Mouse (Mus musculus) ES-Bruce4 (cell line): Measurements from ENCODE around the gene Spryd7. TPM values are rescaled to one million over a fixed set of nuclear protein-coding genes. Genes with fewer than 3 reads are reported as not detected.

Source experiments
- H3K27ac ChIP-seq: 2 replicates; pipeline ENCODE4 v1.5.1; 2012; ENCODE audit warnings: low read length, inconsistent platforms; ENCODE audit not compliant: insufficient read depth
- H3K27me3 ChIP-seq: 2 replicates; pipeline ENCODE4 v1.6.1; 2012; ENCODE audit warnings: mild to moderate bottlenecking, low read length, inconsistent platforms; ENCODE audit not compliant: control insufficient read depth, poor library complexity, insufficient read depth, severe bottlenecking
- H3K36me3 ChIP-seq: 2 replicates; pipeline ENCODE4 v1.6.1; 2012; ENCODE audit warnings: inconsistent platforms, mild to moderate bottlenecking, low read length, moderate library complexity; ENCODE audit not compliant: control insufficient read depth, poor library complexity, insufficient read depth, severe bottlenecking
- H3K4me1 ChIP-seq: one replicate; pipeline ENCODE4 v1.8.1; 2011; ENCODE audit warnings: low read length; ENCODE audit not compliant: control insufficient read depth, insufficient read depth
- H3K4me3 ChIP-seq: 2 replicates; pipeline ENCODE4 v1.5.1; 2011; ENCODE audit warnings: low read depth, mild to moderate bottlenecking, low read length
- H3K9ac ChIP-seq: 2 replicates; pipeline ENCODE4 v1.6.1; 2012; ENCODE audit warnings: low read depth, mild to moderate bottlenecking, inconsistent platforms; ENCODE audit not compliant: poor library complexity, severe bottlenecking
- H3K9me3 ChIP-seq: replicated peaks from 2 replicates; pipeline ENCODE4 v1.6.1; 2012; ENCODE audit warnings: mild to moderate bottlenecking, low read length, inconsistent platforms; ENCODE audit not compliant: control insufficient read depth, poor library complexity, insufficient read depth, severe bottlenecking
- CTCF ChIP-seq: IDR thresholded peaks from one replicate; pipeline ENCODE4 v1.8.1; 2011; ENCODE audit warnings: low read depth, low read length
- EP300 ChIP-seq: IDR thresholded peaks from 2 replicates; pipeline ENCODE4 v1.6.1; 2011; ENCODE audit warnings: low read depth, low read length; ENCODE audit not compliant: insufficient read depth
- POLR2A ChIP-seq: IDR thresholded peaks from one replicate; pipeline ENCODE4 v1.8.1; 2011; ENCODE audit warnings: low read length; ENCODE audit not compliant: insufficient read depth
- polyA plus RNA-seq: library from polyadenylated mRNA; stranded (reverse); fragments of >200 nt; gene quantifications from 2 replicates; pipeline ENCODE4 v1.2.4, GENCODE M21; 2011; ENCODE audit warnings: low read depth; ENCODE audit not compliant: missing spikeins, insufficient read depth, insufficient read length

Gene Spryd7
- polyA plus RNA-seq, 1 experiment = 17.7 TPM

- no peaks in the 10 kb centered on the region; the same call in 1 of the 2 replicates for H3K9me3 ChIP-seq
- no peak overlapping the region for H3K4me3 ChIP-seq
- H3K27ac ChIP-seq = no peak overlapping the region
- H3K36me3 ChIP-seq = no peaks in the 10 kb centered on the region
- no peaks in the 10 kb centered on the region for H3K4me1 ChIP-seq
- TF ChIP-seq EP300 (no peak), POLR2A (no peak), CTCF (no peak)
- H3K9ac ChIP-seq = no peak overlapping the region
- no peaks in the 10 kb centered on the region; the same call in 1 of the 2 replicates for H3K27me3 ChIP-seq
Measured at GRCm38 (mm10) chr14:61511494-61511893, 45.2 kb downstream of the Spryd7 start.

GRCm38 (mm10) chr14:61497716-61498490 lies 58.8 kb downstream of the Spryd7 start:
- no peaks in the 10 kb centered on the region for H3K4me1 ChIP-seq
- no peaks in the 10 kb centered on the region for H3K9me3 ChIP-seq
- TF ChIP-seq EP300 (no peak), CTCF (peak; percentile 90)
- no peak overlapping the region for H3K9ac ChIP-seq
- no peak overlapping the region for H3K4me3 ChIP-seq
- H3K36me3 ChIP-seq = no peaks in the 10 kb centered on the region
- H3K27ac ChIP-seq = no peak overlapping the region
- H3K27me3 ChIP-seq = no peaks in the 10 kb centered on the region

DNA sequence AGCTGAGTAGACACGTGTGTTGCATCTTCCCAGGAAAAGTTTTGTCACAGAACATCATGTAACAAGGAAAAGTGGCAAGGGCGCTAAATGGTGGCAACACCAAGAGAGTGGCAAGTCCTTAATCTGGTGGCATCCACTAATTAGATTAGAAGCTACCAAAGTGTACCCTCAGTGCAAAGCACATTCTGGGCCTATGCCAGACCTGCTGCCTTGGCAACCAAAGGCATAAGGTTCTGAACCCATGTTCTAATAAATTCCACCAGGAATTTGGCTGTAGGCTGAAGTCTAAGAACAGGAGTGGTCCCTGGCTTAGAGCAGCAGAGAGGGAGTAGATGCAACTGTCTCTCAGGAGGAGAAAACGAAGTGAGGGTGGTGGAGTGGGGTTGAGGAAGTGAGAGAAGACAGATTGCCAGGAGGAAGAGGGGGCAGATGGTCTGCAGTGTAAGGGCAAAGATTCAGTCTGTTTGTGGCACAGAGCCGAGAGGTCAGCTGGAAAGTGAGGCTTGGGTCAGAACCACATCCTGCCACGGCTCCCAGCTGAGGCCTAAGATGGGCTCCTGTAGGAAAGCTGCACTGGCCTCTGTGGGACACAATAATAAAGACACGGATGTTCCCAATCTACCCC lies 63.1 kb downstream of the Spryd7 start:
- Histone ChIP-seq H3K36me3 (no peaks in the 10 kb centered on the region), H3K27ac (no peak overlapping the region), H3K4me3 (no peak overlapping the region), H3K9ac (no peak overlapping the region), H3K27me3 (no peaks in the 10 kb centered on the region), H3K4me1 (no peaks in the 10 kb centered on the region), H3K9me3 (no peaks in the 10 kb centered on the region)
- TF ChIP-seq EP300 (no peak), CTCF (no peak), POLR2A (no peak)

Other genes starting within 250 kb of the Spryd7 start
- gene Arl11, start 247.1 kb downstream of the Spryd7 start, polyA plus RNA-seq = not detected in 2 replicates
- gene Ebpl, start 196.4 kb downstream of the Spryd7 start, polyA plus RNA-seq = 10.2 and 10.8 TPM in 2 replicates
- gene Kpna3, start 117.0 kb downstream of the Spryd7 start, polyA plus RNA-seq = 120 and 129 TPM in 2 replicates
- gene Trim13, start 41.4 kb upstream of the Spryd7 start, polyA plus RNA-seq = 48.2 and 54.6 TPM in 2 replicates
- gene Kcnrg, start 50.6 kb upstream of the Spryd7 start, polyA plus RNA-seq = 0.57 TPM in 1 of 2 replicates, not detected in the other